In genomic region chr12:16999146-16999545, GRCm38 (mm10) we compare ENCODE assay signal across 8 mouse cellular contexts. TPM values are rescaled to one million over a fixed set of nuclear protein-coding genes. Genes with fewer than 3 reads are reported as not detected.
DNase-seq lines count a peak whose midpoint lies in the region; ATAC-seq and TF ChIP-seq lines count a peak whose summit lies in the region.

No protein-coding gene starts in this region.

- TF ChIP-seq CTCF in spleen, adult 2 months (IDR thresholded peaks at IDR 0.05; ENCODE audit: extremely low read depth, insufficient read depth, insufficient read length, insufficient replicate concordance), result no peak

- peak overlapping the region; percentile 63 for H3K9ac ChIP-seq in limb, embryonic 13.5 days
- no peak overlapping the region for H3K9ac ChIP-seq in neural tube, embryonic 15.5 days (replicated peaks)

- H3K27me3 ChIP-seq in spleen, adult 2 months (ENCODE audit: control insufficient read depth, insufficient read depth, low read length), result no peaks in the 10 kb centered on the region
- peaks cover 35% of the 10 kb centered on the region for H3K27me3 ChIP-seq in erythroblast, embryonic 14.5 days (ENCODE audit: control insufficient read depth)
- peaks cover 48% of the 10 kb centered on the region for H3K27me3 ChIP-seq in limb, embryonic 13.5 days
- H3K27me3 ChIP-seq in neural tube, embryonic 15.5 days (replicated peaks), result peaks cover 46% of the 10 kb centered on the region

- no peak overlapping the region for H3K27ac ChIP-seq in spleen, adult 2 months (ENCODE audit: insufficient read depth, low read length)
- no peak overlapping the region for H3K27ac ChIP-seq in limb, embryonic 13.5 days
- H3K27ac ChIP-seq in neural tube, embryonic 15.5 days (replicated peaks), result no peak overlapping the region

- 14% methylated on average over 10 of the region's 10 CpGs for WGBS in spleen, adult 2 months
- WGBS in limb, embryonic 13.5 days, result 7% methylated on average over 10 of the region's 10 CpGs
- 7% methylated on average over 10 of the region's 10 CpGs for WGBS in neural tube, embryonic 15.5 days

- TF ChIP-seq POLR2A in spleen, adult 2 months (IDR thresholded peaks at IDR 0.05; ENCODE audit: low read depth, low read length), result no peak

- peaks cover 9% of the 10 kb centered on the region; the same call in 1 of the 2 replicates for H3K4me1 ChIP-seq in spleen, adult 2 months (ENCODE audit: control insufficient read depth, insufficient read depth, insufficient read length)
- peaks cover 50% of the 10 kb centered on the region for H3K4me1 ChIP-seq in erythroblast, embryonic 14.5 days (ENCODE audit: control insufficient read depth)
- peaks cover 16% of the 10 kb centered on the region for H3K4me1 ChIP-seq in limb, embryonic 13.5 days
- peaks cover 16% of the 10 kb centered on the region for H3K4me1 ChIP-seq in neural tube, embryonic 15.5 days

- 0 out of 2 replicates have a peak, but pooled peaks cover under 1% of the 10 kb centered on the region for H3K36me3 ChIP-seq in spleen, adult 2 months (ENCODE audit: control insufficient read depth, insufficient read depth, low read length)
- peaks cover 26% of the 10 kb centered on the region for H3K36me3 ChIP-seq in erythroblast, embryonic 14.5 days (ENCODE audit: control insufficient read depth)
- H3K36me3 ChIP-seq in limb, embryonic 13.5 days, result no peaks in the 10 kb centered on the region
- no peaks in the 10 kb centered on the region for H3K36me3 ChIP-seq in neural tube, embryonic 15.5 days

- no peaks in the 10 kb centered on the region for H3K9me3 ChIP-seq in erythroblast, embryonic 14.5 days (ENCODE audit: control insufficient read depth, low read length)
- H3K9me3 ChIP-seq in limb, embryonic 13.5 days, result no peaks in the 10 kb centered on the region
- H3K9me3 ChIP-seq in neural tube, embryonic 15.5 days (replicated peaks), result no peaks in the 10 kb centered on the region

- ATAC-seq in limb, embryonic 13.5 days (ENCODE audit: low FRiP score, low read depth), result no peak
- ATAC-seq in neural tube, embryonic 15.5 days (ENCODE audit: low FRiP score), result no peak

- H3K4me2 ChIP-seq in limb, embryonic 13.5 days (replicated peaks), result peak overlapping the region; percentile 89
- H3K4me2 ChIP-seq in neural tube, embryonic 15.5 days, result peak overlapping the region; percentile 96

- H3K4me3 ChIP-seq in spleen, adult 2 months (ENCODE audit: extremely low read depth, insufficient read depth, insufficient read length), result peak overlapping the region; percentile 73; the same call in 1 of the 2 replicates
- peak overlapping the region; percentile 80 for H3K4me3 ChIP-seq in erythroblast, embryonic 14.5 days (replicated peaks)
- peak overlapping the region; percentile 65 for H3K4me3 ChIP-seq in limb, embryonic 13.5 days
- peak overlapping the region; percentile 52 for H3K4me3 ChIP-seq in neural tube, embryonic 15.5 days (replicated peaks)

- DNase-seq in spleen, adult 2 months (ENCODE audit: low read depth in 1 of 2, low spot score in 2 of 2), result no peak
- no peak for DNase-seq in spleen, adult 18-20 months
- DNase-seq in spleen, postnatal 14 days (ENCODE audit: low spot score in 2 of 2), result no peak
- no peak for DNase-seq in left cerebral cortex, adult 18-20 months (ENCODE audit: low spot score in 2 of 2)
- DNase-seq in right cerebral cortex, postnatal 36 days (ENCODE audit: low spot score in 2 of 2), result no peak

RNA-seq across cellular contexts. Expression of gene Pqlc3, which starts 1.1 kb away (rescaled TPM):
- polyA plus RNA-seq in spleen, adult 2 months (2012; rRNA removed), result 42.5 and 86.2 TPM in 2 replicates
- 0.38 and 0.52 TPM in 2 replicates for polyA plus RNA-seq in erythroblast, embryonic 14.5 days (2012)
- 7.2 and 10.2 TPM in 2 replicates for polyA plus RNA-seq in limb, embryonic 13.5 days (2015; fragmentation: Nextera tagmentation; extraction: Ambion mirVana)
- polyA plus RNA-seq in neural tube, embryonic 15.5 days (2015; fragmentation: Nextera tagmentation; extraction: Ambion mirVana), result 2.0 and 6.8 TPM in 2 replicates
- 1 to 10 TPM; 1.1 to 1.7 TPM for total RNA-seq in left cerebral cortex, adult 18-20 months (2021)

RNA-seq across cellular contexts. Expression of gene 2410004P03Rik, which starts 12.4 kb away (rescaled TPM):
- polyA plus RNA-seq in spleen, adult 2 months (2012; rRNA removed), result 0.07 and 0.32 TPM in 2 replicates
- not detected in 2 replicates for polyA plus RNA-seq in erythroblast, embryonic 14.5 days (2012)
- 0.52 and 0.65 TPM in 2 replicates for polyA plus RNA-seq in limb, embryonic 13.5 days (2015; fragmentation: Nextera tagmentation; extraction: Ambion mirVana)
- polyA plus RNA-seq in neural tube, embryonic 15.5 days (2015; fragmentation: Nextera tagmentation; extraction: Ambion mirVana), result 5.0 and 5.5 TPM in 2 replicates
- 1 to 10 TPM in 1 of 2 experiments, under 1 TPM in 1; 0.75 to 1.3 TPM for total RNA-seq in left cerebral cortex, adult 18-20 months (2021)
